Mouse (Mus musculus) kidney, postnatal 25 days (tissue): Measurements from ENCODE around the gene Pde6h.

ENCODE experiments used
- DNase-seq, 2 experiments: peaks; one replicate each; pipeline ENCODE4 v3.0.0; 2021; ENCODE audit warnings: mixed read lengths in 2 of 2

Gene Pde6h

DNA sequence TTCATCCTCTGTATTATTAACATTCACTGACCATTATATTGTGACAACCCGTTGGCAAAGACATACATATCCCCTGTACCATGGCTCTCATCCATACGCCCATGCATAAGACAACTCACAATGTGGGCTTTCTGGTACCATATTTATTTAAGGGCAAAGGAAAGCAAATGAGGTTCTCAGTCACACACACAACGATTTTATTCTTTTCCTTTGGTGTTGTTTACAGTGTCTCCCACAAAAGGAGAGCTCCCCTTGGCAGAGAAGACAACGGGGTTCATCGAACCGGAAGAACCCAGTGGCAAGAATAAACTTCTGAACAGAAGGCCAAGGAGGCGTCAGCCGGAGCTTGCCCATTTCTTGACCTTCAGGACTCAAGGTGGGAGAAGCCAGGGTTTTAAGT lies at the start of gene Pde6h:
Gene Pde6h, plus strand, starts transcription at position 301 of the 400 bp plus-strand sequence.
- DNase-seq = no peak

DNA sequence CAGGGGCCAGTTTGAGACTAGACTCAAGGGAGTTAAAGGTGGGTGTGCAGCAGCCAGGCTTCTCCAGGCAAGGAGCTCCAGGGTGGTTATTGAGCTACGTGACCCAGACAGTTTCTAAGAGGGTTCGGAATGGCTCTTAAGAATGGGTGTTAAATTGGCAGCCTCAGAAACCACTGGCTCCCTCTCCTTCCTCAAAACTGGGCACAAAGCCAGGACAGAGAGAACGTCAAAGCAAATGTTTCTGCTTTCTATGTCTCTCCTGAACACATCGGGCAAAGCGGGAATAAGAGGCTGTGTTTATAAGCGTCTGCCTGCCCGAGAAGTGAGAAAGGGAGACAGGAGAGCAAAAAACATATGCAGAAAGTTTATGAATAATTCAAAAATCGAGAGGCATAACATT lies 49.0 kb upstream of the Pde6h start:
- DNase-seq = peak in 1 of 2 experiments; percentile 43

DNA sequence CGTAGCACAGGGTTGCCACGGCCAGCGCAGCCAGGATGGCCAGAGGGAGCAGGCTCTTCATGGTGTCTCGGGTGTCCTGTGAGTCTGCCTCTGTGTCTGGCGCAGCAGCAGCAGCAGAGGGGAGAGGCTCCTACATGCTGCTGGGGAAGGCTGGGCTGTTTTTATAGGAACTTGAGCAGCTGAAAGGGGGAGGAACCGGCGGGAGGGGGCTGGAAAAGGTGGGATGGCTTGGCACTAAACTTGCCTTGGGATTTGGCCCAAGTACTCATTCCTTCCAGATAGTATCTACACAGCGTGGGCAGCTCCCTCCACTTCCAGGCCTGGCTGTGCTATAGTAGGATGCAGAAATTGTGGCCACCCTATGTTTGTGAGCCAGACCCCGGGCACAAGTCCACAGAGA lies 48.0 kb upstream of the Pde6h start, which contains the start of gene Mgp:
Gene Mgp, minus strand, starts transcription at position 154 of the 400 bp plus-strand sequence.
- peak; percentile 31 to 39 for DNase-seq

DNA sequence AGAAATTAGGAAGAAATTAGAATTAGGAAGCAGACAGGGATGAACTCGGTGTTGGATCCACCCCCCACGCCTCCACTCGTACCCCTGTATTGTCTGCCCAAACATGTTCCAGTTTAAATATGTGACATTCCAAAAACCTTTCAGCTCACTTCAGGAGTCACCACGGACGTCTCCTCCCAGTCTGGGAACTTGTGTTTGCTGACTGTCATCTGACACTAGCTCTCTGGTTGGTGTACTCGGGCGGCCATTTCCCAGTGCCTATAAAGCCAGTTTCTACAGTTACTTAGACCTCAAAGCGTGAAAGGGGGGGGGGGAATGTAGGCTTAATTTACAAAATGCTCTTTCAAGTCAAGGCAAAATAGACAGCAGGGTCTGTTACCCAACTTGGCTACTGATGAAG lies 42.0 kb upstream of the Pde6h start:
- DNase-seq = no peak

DNA sequence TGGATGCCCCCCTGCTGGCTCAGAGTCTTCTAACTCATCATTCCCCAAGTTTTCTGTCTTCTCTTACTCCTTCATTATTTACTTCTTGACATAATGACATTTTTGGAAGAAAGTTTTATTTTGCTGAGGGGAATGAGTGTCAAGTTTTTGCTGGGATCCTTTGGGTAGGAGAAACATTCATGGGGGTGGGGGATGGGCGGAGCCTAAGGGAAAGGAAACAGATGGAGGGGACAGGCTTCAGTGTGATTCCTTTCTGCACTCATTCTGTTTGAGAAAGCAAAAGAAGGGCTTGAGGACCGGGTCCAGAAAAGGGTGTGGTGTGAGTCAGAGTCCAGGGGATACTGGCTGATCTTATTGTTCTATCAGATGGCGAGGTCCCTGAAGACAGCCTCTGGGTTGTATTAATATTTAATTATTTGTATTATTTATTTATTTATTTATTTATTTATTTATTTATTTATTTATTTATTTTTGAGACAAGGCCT lies 40.2 kb upstream of the Pde6h start:
- peak in 1 of 2 experiments; percentile 46 for DNase-seq

DNA sequence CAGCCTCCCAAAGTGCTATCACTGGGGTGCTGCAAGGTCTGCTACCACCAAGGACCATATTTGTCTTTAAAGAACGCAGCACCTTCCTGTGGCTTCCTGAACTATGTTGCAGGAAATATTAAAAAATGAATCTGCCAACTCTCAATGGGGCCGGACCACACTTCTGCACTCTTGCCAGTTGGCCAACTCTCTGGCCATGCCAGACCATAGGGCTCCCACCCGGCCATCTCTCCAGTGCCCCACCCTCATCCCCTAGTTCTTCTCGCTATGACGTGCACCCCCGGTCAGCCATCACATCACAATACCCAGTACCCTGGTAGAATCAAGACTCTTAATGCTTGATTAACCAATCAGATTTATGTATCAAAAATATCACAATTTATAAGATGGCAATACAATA lies 39.7 kb upstream of the Pde6h start:
- no peak for DNase-seq

DNA sequence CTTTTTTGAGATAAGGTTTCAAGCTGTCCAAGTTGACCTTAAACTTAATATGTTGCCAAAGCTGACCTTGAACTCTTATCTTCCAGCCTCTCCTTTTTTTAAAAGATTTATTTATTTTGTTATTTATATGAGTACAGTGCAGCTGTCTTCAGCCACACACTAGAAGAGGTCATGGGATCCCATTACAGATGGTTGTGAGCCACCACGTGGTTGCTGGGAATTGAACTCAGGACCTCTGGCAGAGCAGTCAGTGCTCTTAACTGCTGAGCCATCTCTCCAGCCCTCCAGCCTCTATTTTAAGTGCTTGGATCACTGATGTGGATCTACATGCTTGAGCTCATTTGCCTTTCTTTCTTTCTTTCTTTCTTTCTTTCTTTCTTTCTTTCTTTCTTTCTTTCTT lies 38.9 kb upstream of the Pde6h start:
- DNase-seq = peak in 1 of 2 experiments; percentile 49

DNA sequence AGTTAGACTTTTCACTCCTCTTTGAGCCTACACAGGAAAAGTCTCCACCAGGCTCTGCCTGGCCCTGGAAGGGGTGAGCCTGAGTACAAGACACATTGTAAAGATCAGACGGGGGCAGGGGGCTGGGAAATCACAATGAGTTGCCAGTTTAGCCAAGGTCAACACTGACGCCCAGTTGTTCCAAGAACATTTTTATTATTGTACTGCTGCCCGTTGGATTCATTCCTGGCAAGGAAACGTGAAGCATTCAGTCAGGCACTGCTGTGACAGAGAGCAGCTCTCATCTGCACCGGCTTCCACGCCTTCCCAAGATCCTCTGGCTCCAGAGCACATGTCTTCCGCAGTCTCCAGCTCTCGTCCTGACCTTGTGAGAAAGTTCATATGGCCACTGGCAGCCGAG lies 35.8 kb upstream of the Pde6h start:
- peak; percentile 49 to 86 for DNase-seq

DNA sequence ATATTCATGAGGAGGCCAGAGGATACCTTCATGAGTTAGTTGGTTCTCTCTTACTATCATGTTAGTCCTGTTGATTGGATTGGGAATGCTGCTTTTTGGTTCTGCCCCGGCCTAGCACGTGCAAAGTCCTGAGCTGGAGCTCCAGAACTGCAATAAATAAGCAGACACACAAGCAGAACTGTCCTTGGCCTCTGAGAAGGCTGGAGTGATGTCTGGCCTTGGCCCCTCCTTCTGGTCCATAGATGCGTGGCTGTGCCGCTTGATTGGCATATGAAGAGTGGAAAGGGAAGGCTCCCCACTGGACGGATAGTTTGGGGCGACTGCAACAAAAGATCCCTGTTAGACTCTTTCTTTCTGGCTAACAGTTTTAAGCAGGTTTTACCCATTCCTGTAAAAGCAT lies 34.6 kb upstream of the Pde6h start:
- DNase-seq = no peak

DNA sequence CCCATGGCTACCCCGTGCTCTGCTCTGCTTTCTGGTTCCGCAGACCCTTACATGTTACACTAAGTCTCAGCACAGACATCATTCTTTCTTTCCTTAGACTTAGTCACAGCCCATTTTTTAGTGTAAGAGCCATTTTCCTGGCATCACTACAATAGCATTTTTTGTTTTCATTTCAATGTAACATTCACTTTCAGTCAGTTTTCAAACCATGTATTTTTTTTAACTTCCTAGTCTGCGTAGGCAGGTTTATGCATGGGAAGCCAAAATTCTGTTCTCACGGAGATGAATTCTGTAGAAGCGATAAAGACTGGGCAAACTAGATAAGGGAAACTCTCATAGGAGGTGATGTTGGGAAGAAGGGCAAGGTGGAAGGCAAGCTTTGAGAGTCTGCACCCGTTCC lies 34.1 kb upstream of the Pde6h start:
- no peak for DNase-seq

DNA sequence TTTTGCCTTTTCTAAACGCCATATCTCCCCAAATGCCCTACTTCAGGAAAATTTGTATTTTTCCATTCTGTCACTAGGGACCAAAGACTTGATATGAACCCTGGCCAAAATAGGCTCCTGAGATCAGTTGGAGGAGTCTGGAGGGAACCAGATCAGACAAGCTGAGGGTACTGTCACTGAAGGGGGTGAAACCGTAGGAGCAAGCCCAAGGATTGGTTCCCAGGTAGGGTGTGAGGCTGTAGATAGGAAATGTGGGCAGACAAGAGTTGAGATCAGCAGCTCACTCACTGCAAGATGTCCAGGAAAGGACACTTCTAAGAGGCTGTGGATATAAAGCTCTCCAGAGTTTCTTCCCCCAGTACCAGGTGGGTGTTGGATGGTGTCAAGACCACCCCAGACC lies 31.6 kb upstream of the Pde6h start:
- DNase-seq = no peak

DNA sequence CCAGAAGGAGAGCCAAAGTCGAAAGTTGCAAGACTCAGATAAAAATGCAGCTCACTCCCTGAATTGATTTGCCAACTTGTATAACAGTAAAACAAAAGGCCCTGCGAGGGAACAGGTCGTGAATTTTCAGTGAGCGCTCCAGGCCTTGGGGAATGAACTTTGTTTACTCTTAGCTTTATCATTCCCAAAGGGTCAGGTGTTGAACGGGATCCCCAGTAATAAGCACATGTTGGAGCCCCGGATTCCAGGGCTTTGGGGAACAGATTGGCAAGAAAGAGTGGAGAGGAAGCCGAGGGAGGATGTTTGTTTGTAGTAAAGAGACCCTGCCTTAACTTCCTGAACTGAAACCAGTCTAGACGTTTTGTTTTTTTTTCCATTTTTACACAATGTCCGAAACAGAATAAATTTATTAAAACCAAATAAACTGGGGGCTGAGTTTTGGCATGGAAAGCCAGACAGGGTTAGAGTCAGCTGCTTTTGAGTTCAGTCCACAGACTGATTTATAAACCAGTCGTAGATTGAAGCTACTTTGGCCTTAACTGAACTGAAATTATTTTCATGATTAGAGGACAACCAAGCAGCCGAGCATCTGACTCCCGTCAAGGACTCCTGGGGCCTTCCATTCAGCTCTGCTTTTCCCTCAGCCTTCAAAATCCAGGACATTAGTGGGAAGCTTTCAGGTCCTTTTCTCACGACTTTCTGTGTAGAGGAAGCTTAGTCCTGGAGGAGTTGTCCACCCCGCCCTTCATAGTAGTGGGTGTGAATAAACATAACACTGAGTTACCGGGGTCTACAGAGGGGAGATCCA lies 28.9 kb upstream of the Pde6h start:
- peak; percentile 20 to 50 for DNase-seq

DNA sequence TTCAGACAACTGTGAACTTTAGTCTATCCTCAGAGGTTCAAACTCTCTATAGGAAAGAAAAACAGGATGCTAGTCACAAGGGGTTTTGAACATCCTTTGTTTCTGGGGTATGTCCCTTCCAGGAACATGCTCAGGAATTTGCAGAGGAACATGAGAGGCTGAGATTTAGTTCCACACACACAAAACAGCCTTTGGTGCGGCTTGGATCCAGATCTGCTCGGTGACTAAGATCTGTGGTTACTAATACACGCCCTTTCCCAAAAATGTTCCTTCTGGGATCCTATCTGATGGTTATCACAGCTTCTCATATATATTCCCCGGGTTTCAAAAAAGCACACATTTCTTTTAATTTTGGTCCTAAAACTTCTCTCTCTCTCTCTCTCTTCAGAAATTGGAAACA lies 25.8 kb upstream of the Pde6h start:
- no peak for DNase-seq

DNA sequence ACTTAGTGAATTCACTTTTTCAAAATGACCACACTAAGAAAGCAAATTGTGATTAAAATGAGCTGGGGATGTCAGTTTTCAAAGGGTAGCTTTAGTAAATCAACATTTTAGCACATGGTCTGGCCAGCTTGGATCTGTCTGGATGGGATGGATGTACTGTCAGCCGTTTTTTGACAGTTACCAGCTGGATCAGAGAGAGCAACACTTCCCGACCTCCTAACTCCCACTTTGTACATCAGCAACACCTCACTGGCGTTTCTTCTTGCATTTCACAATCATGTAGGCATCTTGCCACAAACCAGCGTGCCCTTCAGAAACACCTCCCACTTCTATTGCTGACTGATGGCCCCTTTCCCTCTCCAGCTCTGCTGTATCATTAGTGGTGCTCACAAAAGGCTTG lies 25.4 kb upstream of the Pde6h start:
- peak; percentile 22 to 37 for DNase-seq

DNA sequence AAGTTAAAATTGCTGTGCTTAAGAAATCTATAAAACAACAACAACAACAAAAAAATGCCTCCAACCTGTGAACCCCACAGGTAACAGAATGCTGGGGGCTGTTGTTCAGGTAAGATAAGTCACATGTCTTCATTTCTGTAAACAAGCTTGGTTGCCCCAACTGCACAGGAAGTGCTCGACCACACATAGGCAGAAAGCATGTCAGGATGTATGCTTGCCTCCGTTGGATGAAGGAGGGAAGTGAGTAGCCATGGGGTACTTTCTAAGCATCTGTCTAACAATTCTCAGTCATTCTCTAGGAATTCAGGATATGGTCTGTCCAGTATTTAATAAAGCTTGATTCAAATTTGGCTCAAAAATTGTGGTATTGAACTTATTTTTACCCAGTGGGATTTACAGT lies 24.7 kb upstream of the Pde6h start:
- DNase-seq = no peak

DNA sequence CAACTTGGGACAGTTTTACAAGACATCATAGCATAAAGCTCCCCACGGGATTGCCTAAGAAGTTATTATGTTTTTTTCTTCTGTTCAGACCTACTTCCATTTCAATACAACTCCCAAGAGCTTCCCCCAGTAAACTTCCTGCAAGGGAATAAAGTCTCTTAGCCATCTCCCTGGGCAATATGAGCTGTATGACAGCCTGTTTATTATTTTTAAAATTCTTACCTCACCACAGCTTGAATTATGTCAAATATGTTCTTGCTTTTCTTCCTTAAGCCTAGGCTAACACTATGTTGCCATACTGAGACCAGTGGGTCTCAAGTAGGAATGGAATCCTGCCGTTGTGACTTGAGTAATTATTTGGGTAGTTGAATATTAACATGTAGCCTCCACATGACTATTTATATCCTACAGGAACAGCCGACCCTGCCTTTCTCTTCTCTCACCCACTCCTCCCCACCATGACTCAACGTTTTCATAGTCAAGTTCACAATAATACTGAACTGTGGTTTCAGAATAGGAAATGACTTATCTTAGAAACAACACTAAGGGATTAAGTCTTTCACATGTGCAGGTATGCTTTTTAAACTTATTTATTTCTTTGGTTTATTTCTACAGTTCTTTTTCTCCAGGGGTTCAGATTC lies 23.1 kb upstream of the Pde6h start:
- DNase-seq = no peak

DNA sequence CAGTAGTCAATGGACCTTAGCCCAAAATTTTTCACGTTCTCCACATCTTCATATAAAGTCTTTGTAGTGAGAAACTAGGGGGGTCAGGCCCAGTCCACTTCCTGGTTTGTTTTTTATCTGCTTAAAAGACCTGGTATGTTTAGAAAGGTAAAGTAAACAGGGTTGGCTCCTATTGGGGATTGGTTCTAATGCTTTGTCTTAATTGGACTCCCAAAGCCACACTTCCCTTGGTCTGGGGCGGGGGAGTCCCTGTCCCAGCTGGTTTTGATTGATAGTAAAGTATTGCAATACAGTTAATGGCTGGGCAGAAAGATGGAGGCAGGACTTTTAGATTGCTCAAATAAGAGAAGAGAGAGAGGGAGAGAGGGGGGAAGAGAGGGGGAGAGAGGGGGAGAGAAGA lies 22.6 kb upstream of the Pde6h start:
- no peak for DNase-seq

DNA sequence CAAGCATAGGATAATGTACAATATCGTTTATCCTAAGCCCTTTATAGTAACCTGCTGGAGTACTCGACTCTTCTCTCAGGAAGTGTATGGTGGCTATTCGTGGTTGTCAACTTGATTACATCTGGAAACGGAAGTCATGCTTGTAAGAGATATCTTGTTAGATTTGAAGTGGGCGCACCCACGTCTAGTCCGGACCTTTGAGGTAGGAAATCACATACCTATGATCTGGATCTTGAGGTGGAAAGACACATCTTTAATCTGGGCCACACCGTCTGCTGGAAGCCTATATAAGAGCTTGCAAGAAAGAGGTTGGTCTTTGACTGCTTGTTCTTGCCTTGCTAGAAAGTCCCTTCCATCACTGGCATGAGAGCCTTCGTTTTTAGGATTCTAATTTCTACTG lies 21.1 kb upstream of the Pde6h start:
- DNase-seq = no peak

DNA sequence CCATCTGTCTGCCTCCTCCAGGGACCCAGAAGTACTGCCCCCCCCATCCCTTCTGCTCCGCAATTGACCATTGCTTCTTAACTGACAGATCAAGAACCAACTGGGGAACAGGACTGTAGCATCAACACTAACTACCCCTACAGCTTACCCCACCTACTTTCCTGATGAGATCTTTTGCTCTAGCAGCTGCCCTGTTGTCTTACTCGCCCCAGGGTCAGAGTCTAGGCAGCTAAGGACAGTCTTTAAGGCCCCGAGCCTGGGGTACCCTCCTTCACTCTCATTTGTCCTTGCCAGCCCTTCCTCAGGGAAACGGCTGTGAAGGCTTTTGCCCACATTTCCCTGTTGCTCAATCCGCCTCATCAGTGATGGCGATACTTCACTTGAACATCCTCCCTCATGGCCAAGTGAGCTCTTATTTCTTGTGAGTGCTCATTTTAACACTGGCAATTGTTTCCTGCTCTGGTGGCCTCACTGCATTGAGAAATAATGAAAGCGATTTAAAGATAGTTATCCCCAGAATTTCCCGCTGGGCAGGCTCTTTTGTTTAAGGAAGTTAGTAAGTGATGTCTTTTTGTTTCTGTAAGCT lies 19.7 kb upstream of the Pde6h start:
- no peak for DNase-seq

DNA sequence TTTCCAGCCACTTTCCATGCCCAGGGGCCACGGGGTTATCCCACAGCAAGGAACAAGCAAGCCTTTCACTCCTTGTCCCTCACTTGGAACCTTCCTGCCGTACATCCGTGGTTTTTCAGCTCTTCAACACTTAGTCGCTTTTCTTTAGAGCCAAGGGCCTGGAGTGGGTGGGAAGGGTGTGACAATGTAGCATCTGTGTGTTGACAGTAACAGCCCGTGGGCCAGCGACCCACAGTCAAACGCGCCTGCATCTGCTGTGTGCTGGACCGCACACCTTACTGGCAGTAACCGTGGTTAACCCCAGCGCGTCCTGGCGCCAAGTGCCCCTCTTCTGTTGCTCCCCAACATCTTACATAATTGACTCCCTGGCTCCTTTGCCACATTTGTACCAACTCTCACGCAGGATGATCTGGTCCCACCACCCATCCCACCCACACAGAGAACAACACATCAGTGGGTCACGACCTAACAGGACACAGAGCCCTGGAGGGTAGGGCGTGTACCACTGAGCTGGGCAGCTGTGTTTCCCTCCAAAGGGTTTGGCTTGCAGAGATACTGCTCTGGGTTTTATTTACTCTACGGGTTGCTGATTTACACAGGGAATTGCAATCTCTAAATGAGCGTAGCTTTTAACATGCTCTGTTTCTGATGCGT lies 17.2 kb upstream of the Pde6h start:
- DNase-seq = peak in 1 of 2 experiments; percentile 34

DNA sequence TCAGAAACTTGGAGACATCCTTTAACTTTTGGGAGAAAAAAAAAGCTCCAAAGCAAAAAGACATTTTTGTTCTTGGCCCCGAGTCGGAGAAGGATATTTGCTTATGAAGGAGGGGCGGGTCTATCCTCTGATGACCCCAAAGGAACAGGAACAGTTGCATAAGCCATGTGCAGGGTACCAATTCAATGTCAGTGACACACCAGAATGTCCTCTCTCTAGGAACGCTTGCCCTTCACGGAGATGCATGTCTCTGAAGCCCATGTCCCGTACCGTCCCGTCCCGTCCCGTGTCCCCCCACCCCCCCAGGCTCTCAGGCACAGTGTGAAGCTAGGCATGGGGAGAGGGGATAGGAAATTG lies 16.7 kb upstream of the Pde6h start:
- DNase-seq = peak; percentile 20 to 60

DNA sequence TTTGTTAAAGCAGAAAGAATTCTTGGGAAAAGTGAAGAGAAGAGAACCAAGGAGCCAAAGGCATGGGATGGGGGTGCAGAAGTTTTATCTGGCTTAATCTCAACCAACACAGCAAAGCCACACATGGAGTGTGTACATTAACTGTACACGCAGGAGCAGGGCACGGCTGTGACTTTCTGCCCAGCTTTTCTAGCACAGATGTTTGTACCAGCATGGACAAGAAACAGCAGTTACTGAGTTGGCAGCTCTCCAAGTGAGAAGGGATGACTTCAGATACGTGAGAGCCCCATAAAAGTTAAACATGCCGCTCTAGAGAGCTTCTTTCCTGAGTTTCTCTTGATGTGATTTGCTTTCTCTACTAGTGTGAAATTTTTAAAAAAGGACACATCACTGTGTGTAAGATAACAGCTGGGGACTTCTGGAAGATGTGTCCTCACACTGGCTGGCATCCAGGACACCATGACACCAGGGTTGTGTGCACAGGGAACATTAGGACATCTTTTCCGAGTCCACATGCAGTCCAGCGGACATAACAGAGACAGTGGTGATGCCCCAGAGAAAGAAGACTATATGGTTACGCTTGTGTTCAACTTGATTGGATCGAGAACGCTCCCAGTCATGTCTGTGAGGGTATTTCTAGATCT lies 13.3 kb upstream of the Pde6h start:
- peak; percentile 38 to 55 for DNase-seq

DNA sequence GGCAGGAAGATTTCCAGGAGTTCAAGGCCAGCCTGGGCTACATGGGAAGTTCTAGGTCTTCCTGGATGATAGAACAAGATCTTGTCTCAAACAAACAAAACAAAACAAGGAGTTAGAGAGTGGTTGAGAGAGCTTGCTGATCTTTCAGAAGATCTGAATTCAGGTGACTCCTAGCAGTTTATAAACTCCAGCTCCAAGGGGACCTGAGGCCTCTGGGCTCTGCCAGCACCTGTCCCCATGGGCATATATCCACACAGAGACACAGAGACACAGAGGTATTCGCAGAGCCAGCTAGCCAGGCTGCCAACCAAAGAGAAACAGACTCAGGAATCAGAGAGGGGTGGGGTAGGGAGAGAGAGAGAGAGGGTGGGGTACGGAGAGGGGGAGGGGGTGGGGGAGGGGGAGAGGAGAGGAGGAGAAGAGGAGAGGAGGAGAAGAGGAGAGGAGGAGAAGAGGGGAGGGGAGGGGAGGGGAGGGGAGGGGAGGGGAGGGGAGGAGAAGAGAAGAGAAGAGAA lies 10.8 kb upstream of the Pde6h start:
- no peak for DNase-seq
